Mouse (Mus musculus): ENCODE measurements around the gene Gm5591. TPM values are rescaled to one million over a fixed set of nuclear protein-coding genes. Genes with fewer than 3 reads are reported as not detected.
"Not testable (repeated sequence)": the region's sequence is repeated elsewhere in the genome, so short reads cannot be mapped to it uniquely, and the experiment has no call there.

Gene Gm5591
- polyA plus RNA-seq (2016; fragmentation: Nextera tagmentation; extraction: Ambion mirVana): not detected in 2 replicates

- not testable (repeated sequence) for H3K9ac ChIP-seq (replicated peaks); H3K4me2 ChIP-seq (replicated peaks); H3K27me3 ChIP-seq; H3K36me3 ChIP-seq; ATAC-seq (ENCODE audit: low FRiP score, low read depth); H3K4me1 ChIP-seq; H3K9me3 ChIP-seq; H3K4me3 ChIP-seq; H3K27ac ChIP-seq (replicated peaks)
- WGBS: 61% methylated on average over 2 of the region's 2 CpGs
These were observed at the start of gene Gm5591 for GRCm38 (mm10) chr7:38528093-38528492. TSS of gene Gm5591 (minus strand) at chr7:38528193.

- not testable (repeated sequence) for H3K27ac ChIP-seq (replicated peaks); ATAC-seq (ENCODE audit: low FRiP score, low read depth); H3K9me3 ChIP-seq; H3K9ac ChIP-seq (replicated peaks); H3K4me2 ChIP-seq (replicated peaks); H3K36me3 ChIP-seq; H3K4me3 ChIP-seq; H3K27me3 ChIP-seq; H3K4me1 ChIP-seq
- 81% methylated on average over 1 of the region's 1 CpGs for WGBS
These were observed 39.5 kb downstream of the Gm5591 start for GRCm38 (mm10) chr7:38488468-38488867.

Data from midbrain, embryonic 12.5 days (tissue).